Mouse (Mus musculus) olfactory bulb, adult 2 months (tissue): Measurements from ENCODE around the gene Rnf169.

ENCODE experiments used
- CTCF ChIP-seq: fragments of 200-500 bp; IDR thresholded peaks from 2 replicates; pipeline ENCODE4 v1.5.1; 2012; ENCODE audit warnings: low read depth, mild to moderate bottlenecking, low read length, moderate library complexity; ENCODE audit not compliant: insufficient read depth
- POLR2A ChIP-seq: fragments of 200-500 bp; IDR thresholded peaks from 2 replicates; pipeline ENCODE4 v1.6.1; 2012; ENCODE audit warnings: mild to moderate bottlenecking, low read depth, low read length, moderate library complexity; ENCODE audit not compliant: insufficient read depth

- TF ChIP-seq POLR2A (no peak), CTCF (peak; percentile 87)
Observed at GRCm38 (mm10) chr7:100009640-100010039, 29.4 kb upstream of the Rnf169 start.
